Mouse (Mus musculus) hindbrain, embryonic 16.5 days (tissue): ENCODE data around the gene Hs6st2. TPM values are rescaled to one million over a fixed set of nuclear protein-coding genes. Genes with fewer than 3 reads are reported as not detected.

Source experiments
- ATAC-seq: fragments of 200-750 bp; cut with Nextera tagmentation; 2 replicates; pipeline ENCODE4 v1.8.0; 2017; ENCODE audit warnings: moderate TSS enrichment, moderate library complexity
- H3K27ac ChIP-seq: fragments of 300-500 bp; sonication (generic); 2 replicates; pipeline ENCODE4 v1.5.1; 2014; ENCODE audit warnings: low read depth, mild to moderate bottlenecking, control low read depth, low read length, moderate library complexity
- H3K27me3 ChIP-seq: fragments of 300-500 bp; sonication (generic); replicated peaks from 2 replicates; pipeline ENCODE4 v1.6.1; 2014; ENCODE audit warnings: low read length; ENCODE audit not compliant: control insufficient read depth, insufficient read depth
- H3K36me3 ChIP-seq: fragments of 300-500 bp; sonication (generic); 2 replicates; pipeline ENCODE4 v1.6.1; 2014; ENCODE audit warnings: mild to moderate bottlenecking, low read length, moderate library complexity, mixed read lengths; ENCODE audit not compliant: control insufficient read depth, insufficient read depth
- H3K4me1 ChIP-seq: fragments of 300-500 bp; sonication (generic); 2 replicates; pipeline ENCODE4 v1.6.1; 2014; ENCODE audit warnings: low read depth, low read length; ENCODE audit not compliant: control insufficient read depth, insufficient read depth
- H3K4me2 ChIP-seq: fragments of 300-500 bp; sonication (generic); 2 replicates; pipeline ENCODE4 v1.6.1; 2014; ENCODE audit warnings: mild to moderate bottlenecking, low read length, control low read depth, moderate library complexity
- H3K4me3 ChIP-seq: fragments of 300-500 bp; sonication (generic); 2 replicates; pipeline ENCODE4 v1.5.1; 2014; ENCODE audit warnings: mild to moderate bottlenecking, low read length, control low read depth, moderate library complexity
- H3K9ac ChIP-seq: fragments of 300-500 bp; sonication (generic); 2 replicates; pipeline ENCODE4 v1.6.1; 2014; ENCODE audit warnings: low read depth, mild to moderate bottlenecking, control low read depth, low read length, moderate library complexity
- H3K9me3 ChIP-seq: fragments of 300-500 bp; sonication (generic); 2 replicates; pipeline ENCODE4 v1.6.1; 2014; ENCODE audit warnings: mild to moderate bottlenecking, low read length, moderate library complexity; ENCODE audit not compliant: control insufficient read depth
- WGBS: fragments of 180-500 bp; shearing (Covaris S2); extraction: QIAGEN DNeasy Blood & Tissue Kit; methylation state at CpG from one replicate; pipeline ENCODE4 v1.1.7; 2014; 5-methylcytosine and 5-hydroxymethylcytosine counted together
- polyA plus RNA-seq: library from polyadenylated mRNA; unstranded; fragments of >200 nt; fragmentation: Nextera tagmentation; extraction: Ambion mirVana; gene quantifications from 2 replicates; pipeline ENCODE4 v1.2.1, GENCODE M21; 2015

The Hs6st2 gene
- polyA plus RNA-seq, 1 experiment from 2014 or later = 52.1 TPM

GRCm38 (mm10) chrX:51606231-51606863 lies 75.3 kb downstream of the Hs6st2 start:
- H3K4me3 ChIP-seq = no peak overlapping the region
- ATAC-seq = no peak
- no peak overlapping the region for H3K4me2 ChIP-seq
- H3K27me3 ChIP-seq = no peaks in the 10 kb centered on the region
- H3K27ac ChIP-seq = no peak overlapping the region
- 77% methylated on average over 6 of the region's 6 CpGs for whole genome bisulfite sequencing
- H3K4me1 ChIP-seq = no peaks in the 10 kb centered on the region
- H3K9ac ChIP-seq = no peak overlapping the region
- no peaks in the 10 kb centered on the region for H3K36me3 ChIP-seq
- no peaks in the 10 kb centered on the region for H3K9me3 ChIP-seq

GRCm38 (mm10) chrX:51592751-51593150 lies 88.9 kb downstream of the Hs6st2 start:
- H3K27me3 ChIP-seq = no peaks in the 10 kb centered on the region
- 0 out of 2 replicates have a peak, but pooled peaks have one; percentile 40 for ATAC-seq
- H3K4me3 ChIP-seq = no peak overlapping the region
- no peak overlapping the region for H3K27ac ChIP-seq
- 69% methylated on average over 1 of the region's 1 CpGs for WGBS
- no peaks in the 10 kb centered on the region for H3K4me1 ChIP-seq
- no peak overlapping the region for H3K9ac ChIP-seq
- no peak overlapping the region for H3K4me2 ChIP-seq
- 0 out of 2 replicates have a peak, but pooled peaks cover 3% of the 10 kb centered on the region for H3K9me3 ChIP-seq
- H3K36me3 ChIP-seq = no peaks in the 10 kb centered on the region

GRCm38 (mm10) chrX:51590448-51591010 lies 91.1 kb downstream of the Hs6st2 start:
- WGBS = 86% methylated on average over 8 of the region's 8 CpGs
- H3K4me3 ChIP-seq = no peak overlapping the region
- no peak overlapping the region for H3K9ac ChIP-seq
- no peak for ATAC-seq
- H3K9me3 ChIP-seq = no peaks in the 10 kb centered on the region
- H3K4me1 ChIP-seq = no peaks in the 10 kb centered on the region
- no peaks in the 10 kb centered on the region for H3K27me3 ChIP-seq
- H3K36me3 ChIP-seq = no peaks in the 10 kb centered on the region
- no peak overlapping the region for H3K4me2 ChIP-seq
- H3K27ac ChIP-seq = no peak overlapping the region

- peak; percentile 54 for ATAC-seq
These were observed 96.2 kb downstream of the Hs6st2 start for GRCm38 (mm10) chrX:51585444-51585843.

GRCm38 (mm10) chrX:51581704-51582103 lies 100.0 kb downstream of the Hs6st2 start:
- Histone ChIP-seq H3K4me1 (no peaks in the 10 kb centered on the region), H3K27ac (no peak overlapping the region), H3K9me3 (no peaks in the 10 kb centered on the region), H3K9ac (no peak overlapping the region), H3K4me3 (no peak overlapping the region), H3K36me3 (no peaks in the 10 kb centered on the region), H3K4me2 (no peak overlapping the region), H3K27me3 (no peaks in the 10 kb centered on the region)
- 84% methylated on average over 3 of the region's 3 CpGs for WGBS
- ATAC-seq = no peak

More at GRCm38 (mm10) chrX:51585444-51585843, 96.2 kb downstream of the Hs6st2 start:
- Histone ChIP-seq H3K27ac (no peak overlapping the region), H3K9me3 (no peaks in the 10 kb centered on the region), H3K4me2 (no peak overlapping the region), H3K27me3 (no peaks in the 10 kb centered on the region), H3K36me3 (no peaks in the 10 kb centered on the region), H3K4me3 (no peak overlapping the region), H3K4me1 (no peaks in the 10 kb centered on the region), H3K9ac (no peak overlapping the region)
- 47% methylated on average over 3 of the region's 3 CpGs for WGBS

GRCm38 (mm10) chrX:51561880-51562279 lies 119.8 kb downstream of the Hs6st2 start:
- no peak overlapping the region for H3K27ac ChIP-seq
- no peaks in the 10 kb centered on the region for H3K4me1 ChIP-seq
- no peak overlapping the region for H3K4me2 ChIP-seq
- H3K4me3 ChIP-seq = no peak overlapping the region
- 70% methylated on average over 1 of the region's 1 CpGs for WGBS
- no peaks in the 10 kb centered on the region for H3K9me3 ChIP-seq
- ATAC-seq = no peak
- H3K36me3 ChIP-seq = no peaks in the 10 kb centered on the region
- H3K9ac ChIP-seq = no peak overlapping the region
- no peaks in the 10 kb centered on the region for H3K27me3 ChIP-seq

- Histone ChIP-seq H3K9me3 (no peaks in the 10 kb centered on the region), H3K27ac (no peak overlapping the region), H3K27me3 (no peaks in the 10 kb centered on the region), H3K4me1 (no peaks in the 10 kb centered on the region), H3K36me3 (no peaks in the 10 kb centered on the region), H3K4me3 (no peak overlapping the region), H3K9ac (no peak overlapping the region), H3K4me2 (no peak overlapping the region)
- 79% methylated on average over 5 of the region's 5 CpGs for WGBS
- no peak for ATAC-seq
These were observed 142.0 kb downstream of the Hs6st2 start for GRCm38 (mm10) chrX:51539626-51540025.

GRCm38 (mm10) chrX:51537082-51537481 lies 144.6 kb downstream of the Hs6st2 start:
- no peak for ATAC-seq
- H3K27me3 ChIP-seq = no peaks in the 10 kb centered on the region
- no peak overlapping the region for H3K27ac ChIP-seq
- H3K4me3 ChIP-seq = no peak overlapping the region
- no peaks in the 10 kb centered on the region for H3K36me3 ChIP-seq
- H3K4me2 ChIP-seq = no peak overlapping the region
- 95% methylated on average over 3 of the region's 3 CpGs for WGBS
- no peaks in the 10 kb centered on the region for H3K4me1 ChIP-seq
- H3K9me3 ChIP-seq = no peaks in the 10 kb centered on the region
- no peak overlapping the region for H3K9ac ChIP-seq

- 91% methylated on average over 6 of the region's 6 CpGs for whole genome bisulfite sequencing
- H3K9me3 ChIP-seq = no peaks in the 10 kb centered on the region
- H3K27ac ChIP-seq = no peak overlapping the region
- H3K27me3 ChIP-seq = no peaks in the 10 kb centered on the region
- H3K4me1 ChIP-seq = no peaks in the 10 kb centered on the region
- no peak overlapping the region for H3K4me2 ChIP-seq
- ATAC-seq = no peak
- H3K9ac ChIP-seq = no peak overlapping the region
- no peaks in the 10 kb centered on the region for H3K36me3 ChIP-seq
- H3K4me3 ChIP-seq = no peak overlapping the region
These were observed 146.4 kb downstream of the Hs6st2 start for GRCm38 (mm10) chrX:51535226-51535625.
